Mouse (Mus musculus) cerebellum, adult 2 months (tissue): ENCODE measurements around the gene Gckr.

Experiments used
- CTCF ChIP-seq: fragments of 200-500 bp; IDR thresholded peaks from 2 replicates; pipeline ENCODE4 v1.5.1; 2011; ENCODE audit warnings: low read depth, mild to moderate bottlenecking, control low read depth, low read length, moderate library complexity, borderline replicate concordance; ENCODE audit not compliant: insufficient read depth
- POLR2A ChIP-seq: fragments of 200-500 bp; IDR thresholded peaks from 2 replicates; pipeline ENCODE4 v1.6.1; 2011; ENCODE audit warnings: low read length, control low read depth, borderline replicate concordance; ENCODE audit not compliant: insufficient read depth

DNA sequence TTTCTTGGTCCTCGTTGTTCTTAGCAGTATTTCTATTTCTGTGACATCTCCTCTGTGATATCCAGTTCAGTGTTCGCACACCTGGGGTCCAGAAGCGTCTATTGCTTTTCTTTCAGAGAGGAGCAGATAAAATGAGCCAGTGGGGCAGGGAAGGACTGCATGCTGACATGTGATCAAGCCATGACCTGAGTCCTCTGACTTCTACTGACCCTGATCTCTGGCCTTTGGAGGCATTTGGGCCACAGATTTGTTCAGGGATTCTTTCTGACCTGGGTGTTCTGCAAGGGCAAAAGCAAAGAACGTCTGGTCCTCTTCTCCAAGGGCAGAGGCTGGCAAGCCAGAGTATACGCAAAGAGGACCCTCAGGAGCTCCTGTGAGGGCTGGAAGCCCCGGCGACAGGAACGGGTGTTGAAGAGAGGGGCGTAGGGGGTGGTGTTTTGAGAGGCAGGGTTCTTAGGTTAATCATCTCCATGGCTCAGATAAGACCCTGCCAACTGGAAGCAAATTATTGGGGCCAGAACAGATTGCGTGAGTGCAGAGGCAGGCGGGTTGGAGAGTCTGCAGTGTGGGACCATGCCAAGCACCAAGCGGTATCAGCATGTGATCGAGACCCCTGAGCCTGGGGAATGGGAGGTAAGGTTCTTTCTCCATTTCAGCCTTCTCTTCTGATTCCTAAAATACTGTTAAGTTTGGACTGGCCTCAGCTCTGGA lies at the start of gene Gckr:
- TF ChIP-seq CTCF, result no peak
- no peak for TF ChIP-seq POLR2A
